Mouse (Mus musculus) frontal cortex, adult (tissue): ENCODE data around the gene Ncoa1.

Experiments used
- ATAC-seq: cut with Nextera tagmentation; 2 replicates; pipeline ENCODE4 v1.9.2; 2017; ENCODE audit warnings: mild to moderate bottlenecking, moderate library complexity, mixed read lengths; ENCODE audit not compliant: low TSS enrichment

Gene Ncoa1

DNA sequence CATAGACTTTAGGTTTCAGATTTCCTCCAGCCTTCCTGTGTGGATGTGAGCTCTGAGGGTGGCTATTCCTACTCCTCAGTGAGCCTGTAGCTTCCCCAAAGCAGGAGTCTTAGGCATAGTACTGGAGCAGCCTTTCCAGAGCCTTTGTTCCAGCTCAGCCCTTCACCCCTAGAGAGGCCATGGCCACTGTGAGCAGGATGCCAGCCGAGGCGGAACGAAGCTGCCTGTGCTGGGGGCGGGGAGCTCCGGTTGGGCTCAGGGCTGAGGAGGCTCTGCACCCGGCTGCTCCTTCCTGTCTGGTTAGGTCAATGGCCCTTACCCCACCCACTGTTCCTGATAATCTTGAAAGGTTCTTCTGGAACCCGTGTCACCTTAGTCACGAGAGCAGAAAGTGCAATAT is 264.1 kb downstream of the Ncoa1 start:
- no peak for ATAC-seq

DNA sequence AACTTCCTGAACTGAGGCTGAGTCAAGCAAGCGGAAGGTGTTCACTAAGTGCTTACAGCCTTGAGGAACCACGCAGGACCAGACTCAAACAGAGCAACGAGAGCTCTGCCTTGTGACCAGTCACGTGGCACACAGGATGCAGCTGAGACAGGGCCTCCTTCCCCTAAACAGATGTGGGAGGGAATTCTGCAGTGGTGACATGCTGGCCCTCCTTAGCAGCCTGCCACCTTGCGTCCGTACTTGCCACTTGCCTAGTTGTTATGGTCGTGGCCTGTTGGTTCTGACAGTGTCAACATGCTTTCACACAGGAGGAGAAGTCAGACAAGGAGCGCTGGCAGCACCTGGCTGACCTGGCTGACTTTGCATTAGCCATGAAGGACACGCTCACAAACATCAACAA is 265.8 kb downstream of the Ncoa1 start:
- no peak for ATAC-seq

DNA sequence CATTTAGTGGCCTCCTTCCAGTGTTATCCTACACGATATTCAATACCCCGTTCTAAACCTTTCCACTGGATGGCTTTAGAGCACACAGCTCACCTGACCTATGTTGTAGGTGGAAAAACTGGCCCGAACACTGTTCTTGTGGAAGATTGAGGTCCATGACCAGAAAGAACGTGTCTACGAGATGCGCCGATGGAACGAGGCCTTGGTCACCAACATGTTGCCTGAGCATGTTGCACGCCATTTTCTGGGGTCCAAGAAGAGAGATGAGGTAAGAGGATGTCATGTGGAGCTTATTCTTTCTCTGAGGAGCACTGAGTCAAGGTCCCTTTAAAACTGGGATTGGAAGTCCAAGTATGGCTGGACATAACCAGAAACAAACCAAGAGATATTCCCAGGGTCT is 267.8 kb downstream of the Ncoa1 start:
- no peak for ATAC-seq

DNA sequence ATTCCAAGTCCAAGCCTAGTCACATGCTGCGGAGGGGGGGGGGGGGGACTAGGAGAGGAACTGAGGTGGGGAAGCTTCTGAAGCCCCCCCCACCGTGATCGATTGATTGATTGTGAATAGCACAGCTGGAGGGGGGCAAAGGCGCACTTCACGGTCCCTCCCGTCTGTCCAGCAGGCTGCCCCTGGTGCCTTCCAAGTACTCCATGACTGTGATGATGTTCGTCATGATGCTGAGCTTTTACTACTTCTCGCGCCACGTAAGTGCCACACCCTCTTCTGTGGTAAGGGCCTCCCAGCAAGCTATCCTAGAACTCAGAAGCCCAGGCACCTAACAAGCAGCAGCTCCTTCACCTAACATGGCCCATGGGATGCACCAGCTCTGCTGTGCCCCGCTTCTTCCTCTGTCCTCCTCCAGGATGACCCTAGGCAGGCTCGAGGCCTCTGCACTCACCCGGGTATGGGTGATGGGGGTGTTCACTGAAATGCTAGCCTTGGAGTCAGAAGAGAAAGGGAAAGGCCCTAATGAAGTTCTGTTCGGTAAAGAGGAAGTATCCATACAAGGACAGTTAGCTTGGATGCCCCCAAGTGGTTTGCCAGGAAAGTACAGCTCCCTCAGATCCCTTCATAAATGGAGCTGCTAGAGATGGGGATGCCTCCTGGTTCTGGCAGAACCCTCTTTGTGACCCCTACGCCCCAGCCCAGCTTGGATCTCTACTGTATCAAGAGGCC is 268.4 kb downstream of the Ncoa1 start:
- peak; percentile 81 for ATAC-seq

DNA sequence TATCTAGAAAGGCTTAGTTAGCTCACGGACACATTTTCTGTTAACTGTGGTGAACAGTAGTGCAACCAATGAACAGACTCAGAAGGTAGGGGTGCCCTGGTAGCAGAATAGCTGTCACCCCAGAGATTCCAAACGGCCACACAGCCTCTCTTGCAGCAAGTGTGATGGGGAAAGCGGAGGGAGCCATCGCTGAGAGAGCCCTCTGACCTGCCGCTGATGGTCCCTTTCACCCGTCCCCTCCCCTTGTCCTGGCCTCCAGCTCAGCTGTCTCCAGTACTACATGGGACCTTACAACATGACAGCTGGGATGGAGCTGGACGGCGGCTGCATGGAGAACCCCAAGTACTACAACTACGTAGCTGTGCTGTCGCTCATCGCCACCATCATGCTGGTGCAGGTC is 270.9 kb downstream of the Ncoa1 start:
- ATAC-seq, result no peak

DNA sequence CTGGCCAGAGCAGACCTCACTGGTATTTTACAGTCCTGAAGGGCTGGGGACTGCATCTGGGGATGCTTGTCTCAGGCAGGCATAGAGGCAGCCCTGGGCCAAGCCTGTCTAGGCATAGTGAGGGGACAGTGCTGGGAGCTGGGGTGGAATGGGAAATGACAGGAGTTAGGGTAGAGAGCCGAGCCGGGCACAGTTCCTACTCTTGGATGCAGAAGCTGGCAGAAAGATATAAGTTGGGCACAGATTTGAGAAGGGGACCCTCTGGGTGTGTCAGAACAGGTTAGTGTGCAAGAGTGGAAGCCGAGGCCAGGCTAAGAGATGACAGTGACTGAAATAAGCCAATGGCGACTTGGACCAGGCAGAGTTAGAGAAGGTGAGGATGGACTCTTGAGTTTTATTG is 274.8 kb downstream of the Ncoa1 start:
- no peak for ATAC-seq

DNA sequence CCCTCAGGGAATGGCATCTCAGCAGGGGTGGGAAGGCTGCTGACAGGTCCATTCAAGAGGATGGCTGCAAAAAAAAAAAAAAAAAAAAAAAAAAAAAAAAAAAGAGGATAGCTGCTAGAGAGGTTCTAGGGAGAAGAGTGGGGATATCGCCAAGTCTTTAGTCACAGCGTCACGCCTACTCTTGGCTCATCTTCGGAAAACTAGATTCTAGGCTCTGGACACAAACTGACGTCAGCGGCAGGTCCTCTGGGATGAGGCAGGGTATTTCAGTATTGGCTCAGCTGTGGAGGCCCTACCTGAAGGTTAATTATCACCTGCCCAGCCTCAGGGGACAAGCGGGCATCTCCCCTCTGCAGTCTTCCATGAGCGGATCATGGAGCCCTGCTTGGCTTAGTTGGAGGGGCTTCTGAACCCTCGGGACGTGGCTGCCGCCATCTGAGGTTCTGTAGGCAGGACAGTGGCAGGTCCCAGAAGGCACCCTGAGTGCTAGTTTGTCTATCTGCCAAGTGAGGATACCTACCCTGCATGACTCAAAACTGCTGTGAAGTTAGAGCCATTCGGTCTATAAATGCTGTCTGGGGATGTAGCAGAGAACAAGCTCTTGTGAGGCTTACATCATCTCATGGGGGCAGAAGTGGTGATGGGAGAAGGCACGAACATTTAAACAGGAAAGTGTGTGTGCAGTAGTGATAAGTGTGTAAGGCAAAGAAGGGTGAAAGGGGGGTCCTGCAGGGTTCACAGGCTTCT is 275.4 kb downstream of the Ncoa1 start:
- peak; percentile 80 for ATAC-seq

DNA sequence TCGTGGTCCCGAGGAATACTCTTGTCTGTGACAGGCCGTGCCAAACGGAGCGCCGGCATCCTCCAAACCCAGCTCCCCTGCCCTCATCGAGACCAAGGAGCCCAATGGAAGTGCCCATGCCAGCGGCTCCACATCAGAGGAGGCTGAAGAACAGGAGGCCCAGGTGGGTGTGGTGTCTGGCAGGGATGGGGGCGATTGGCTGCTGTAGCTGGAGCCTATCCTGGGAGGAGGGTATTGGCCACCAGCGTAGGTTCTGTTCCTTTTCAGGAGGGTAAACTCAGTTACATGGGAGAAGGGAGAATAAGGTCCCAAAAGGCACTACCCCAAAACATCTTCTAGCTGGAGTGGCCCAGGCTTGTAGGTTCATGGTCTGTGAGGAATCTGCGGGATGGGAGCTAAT is 277.7 kb downstream of the Ncoa1 start:
- no peak for ATAC-seq

DNA sequence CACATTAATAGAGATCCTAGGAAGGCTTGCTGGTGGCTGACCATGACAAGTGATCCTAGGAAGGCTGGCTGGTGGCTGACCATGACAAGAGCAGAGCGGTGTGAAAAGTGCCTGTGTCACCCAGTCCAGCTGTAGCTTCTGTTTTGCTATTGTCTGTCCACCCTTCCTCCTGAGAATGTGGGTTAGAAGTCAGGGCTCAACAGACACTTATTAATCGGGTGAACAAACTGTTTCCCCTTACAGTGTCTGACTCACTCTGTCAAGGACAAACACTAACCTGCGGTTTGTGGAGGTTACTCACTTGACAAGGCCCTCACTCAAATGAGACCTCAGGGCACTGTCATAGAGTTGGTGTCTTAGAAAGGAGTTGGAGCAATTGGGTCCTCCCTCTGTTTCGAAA is 278.3 kb downstream of the Ncoa1 start:
- no peak for ATAC-seq
